Mouse (Mus musculus) midbrain, embryonic 14.5 days (tissue): Measurements from ENCODE around the gene Rplp2. TPM values are rescaled to one million over a fixed set of nuclear protein-coding genes. Genes with fewer than 3 reads are reported as not detected.

Source experiments
- ATAC-seq: fragments of 200-750 bp; cut with Nextera tagmentation; 2 replicates; pipeline ENCODE4 v1.8.0; 2017; ENCODE audit warnings: moderate number of reproducible peaks, moderate library complexity; ENCODE audit not compliant: low FRiP score, low TSS enrichment
- DNase-seq: peaks from one replicate; pipeline ENCODE4 v3.0.0-alpha.2; 2015
- H3K27ac ChIP-seq: fragments of 300-500 bp; sonication (generic); replicated peaks from 2 replicates; pipeline ENCODE4 v1.5.1; 2014; ENCODE audit warnings: mild to moderate bottlenecking, low read depth, low read length, moderate library complexity
- H3K27me3 ChIP-seq: fragments of 300-500 bp; sonication (generic); 2 replicates; pipeline ENCODE4 v1.6.1; 2014; ENCODE audit warnings: low read length, control low read depth, mixed read lengths; ENCODE audit not compliant: control insufficient read depth, insufficient read depth
- H3K36me3 ChIP-seq: fragments of 300-500 bp; sonication (generic); 2 replicates; pipeline ENCODE4 v1.6.1; 2014; ENCODE audit warnings: low read length, control low read depth; ENCODE audit not compliant: control insufficient read depth, insufficient read depth
- H3K4me1 ChIP-seq: fragments of 300-500 bp; sonication (generic); 2 replicates; pipeline ENCODE4 v1.6.1; 2014; ENCODE audit warnings: mild to moderate bottlenecking, antibody characterized with exemption, low read length, control low read depth; ENCODE audit not compliant: control insufficient read depth, insufficient read depth
- H3K4me2 ChIP-seq: fragments of 300-500 bp; sonication (generic); 2 replicates; pipeline ENCODE4 v1.6.1; 2014; ENCODE audit warnings: mild to moderate bottlenecking, low read length, moderate library complexity
- H3K4me3 ChIP-seq: fragments of 300-500 bp; sonication (generic); replicated peaks from 2 replicates; pipeline ENCODE4 v1.5.1; 2014; ENCODE audit warnings: low read depth, low read length
- H3K9ac ChIP-seq: fragments of 300-500 bp; sonication (generic); replicated peaks from 2 replicates; pipeline ENCODE4 v1.6.1; 2014; ENCODE audit warnings: mild to moderate bottlenecking, low read length, moderate library complexity
- H3K9me3 ChIP-seq: fragments of 300-500 bp; sonication (generic); 2 replicates; pipeline ENCODE4 v1.6.1; 2016; ENCODE audit warnings: low read length, control low read depth, mixed read lengths; ENCODE audit not compliant: control insufficient read depth
- WGBS: fragments of 180-500 bp; shearing (Covaris S2); extraction: QIAGEN DNeasy Blood & Tissue Kit; methylation state at CpG from one replicate; pipeline ENCODE4 v1.1.7; 2014; 5-methylcytosine and 5-hydroxymethylcytosine counted together
- polyA plus RNA-seq: library from polyadenylated mRNA; unstranded; fragments of >200 nt; fragmentation: Nextera tagmentation; extraction: Ambion mirVana; gene quantifications from 2 replicates; pipeline ENCODE4 v1.2.1, GENCODE M21; 2014

Rplp2 gene
- polyA plus RNA-seq, 1 experiment from 2014 or later = 772 TPM

DNA sequence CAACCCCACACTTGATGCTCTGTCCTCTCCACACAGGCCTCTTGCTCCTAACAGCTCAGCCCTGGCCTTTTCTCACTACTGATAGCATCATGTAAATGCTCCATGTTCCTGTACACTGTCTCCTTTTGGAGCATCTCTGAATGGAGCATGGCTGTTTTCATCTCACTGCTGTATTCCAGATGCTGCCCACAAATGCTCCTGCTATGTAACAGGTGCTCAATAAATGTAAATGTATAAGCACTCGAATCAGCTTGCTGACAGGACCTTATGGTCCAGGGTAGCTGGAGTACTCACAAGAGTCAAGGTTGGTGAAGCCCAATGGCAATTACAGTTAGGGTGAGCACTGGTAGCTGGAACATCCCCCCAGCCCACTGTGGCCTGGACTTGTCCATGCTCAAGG is 24.1 kb downstream of the Rplp2 start:
- no peak overlapping the region for H3K9ac ChIP-seq
- peaks cover 44% of the 10 kb centered on the region for H3K4me1 ChIP-seq
- no peaks in the 10 kb centered on the region for H3K9me3 ChIP-seq
- peaks cover 29% of the 10 kb centered on the region for H3K36me3 ChIP-seq
- peaks cover 18% of the 10 kb centered on the region for H3K27me3 ChIP-seq
- ATAC-seq = no peak
- H3K27ac ChIP-seq = no peak overlapping the region
- WGBS = 89% methylated on average over 1 of the region's 1 CpGs
- H3K4me3 ChIP-seq = no peak overlapping the region
- no peak for DNase-seq
- H3K4me2 ChIP-seq = no peak overlapping the region

DNA sequence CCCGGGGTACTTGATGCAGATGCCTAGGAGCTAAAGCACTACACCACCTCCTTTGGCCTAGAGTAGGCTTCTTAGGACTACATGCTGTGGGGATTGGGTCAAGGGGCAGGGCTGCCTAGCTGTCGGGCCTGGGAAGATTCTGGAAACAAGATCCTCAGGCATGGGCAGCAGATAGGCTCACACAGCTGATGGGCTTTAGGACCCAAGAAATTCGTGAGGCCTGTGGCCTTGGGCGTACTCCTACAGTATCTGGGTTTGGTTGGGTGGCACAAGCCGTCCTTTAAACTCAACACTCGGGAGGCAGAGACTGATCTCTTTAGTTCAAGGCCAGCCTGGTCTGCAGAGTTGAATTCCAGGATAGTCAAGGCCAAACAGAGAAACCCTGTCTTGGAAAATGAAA is 25.1 kb downstream of the Rplp2 start:
- no peak overlapping the region for H3K27ac ChIP-seq
- DNase-seq (no peak), ATAC-seq (no peak)
- H3K9me3 ChIP-seq = no peaks in the 10 kb centered on the region
- H3K4me2 ChIP-seq = no peak overlapping the region
- WGBS = 82% methylated on average over 6 of the region's 6 CpGs
- H3K4me3 ChIP-seq = no peak overlapping the region
- no peak overlapping the region for H3K9ac ChIP-seq
- H3K4me1 ChIP-seq = peaks cover 39% of the 10 kb centered on the region
- peaks cover 11% of the 10 kb centered on the region for H3K27me3 ChIP-seq
- H3K36me3 ChIP-seq = peaks cover 29% of the 10 kb centered on the region

DNA sequence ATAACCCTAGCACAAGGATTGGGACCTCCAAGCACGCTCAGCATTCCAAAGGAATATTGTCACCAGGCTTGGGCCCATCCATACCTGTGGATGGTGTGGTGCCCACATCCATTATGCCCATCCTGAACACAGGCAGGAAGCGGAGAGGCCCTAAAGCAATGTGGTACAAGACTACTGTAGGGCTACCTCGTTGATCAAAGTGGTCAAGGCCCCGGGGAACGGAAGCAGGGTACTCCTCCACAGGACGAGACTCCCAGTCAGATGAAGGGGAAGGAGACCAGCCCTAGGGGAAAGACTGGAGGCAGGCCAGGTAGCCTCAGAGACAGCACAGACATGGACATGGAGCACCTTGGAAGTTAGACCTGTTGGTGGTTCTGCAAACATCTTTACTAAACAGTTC is 25.6 kb downstream of the Rplp2 start:
- no peaks in the 10 kb centered on the region for H3K9me3 ChIP-seq
- H3K4me1 ChIP-seq = peaks cover 34% of the 10 kb centered on the region
- ATAC-seq (no peak), DNase-seq (no peak)
- H3K36me3 ChIP-seq = peaks cover 29% of the 10 kb centered on the region
- WGBS = 89% methylated on average over 6 of the region's 6 CpGs
- no peak overlapping the region for H3K4me3 ChIP-seq
- H3K27ac ChIP-seq = no peak overlapping the region
- H3K27me3 ChIP-seq = peaks cover 10% of the 10 kb centered on the region
- H3K4me2 ChIP-seq = no peak overlapping the region
- H3K9ac ChIP-seq = no peak overlapping the region

DNA sequence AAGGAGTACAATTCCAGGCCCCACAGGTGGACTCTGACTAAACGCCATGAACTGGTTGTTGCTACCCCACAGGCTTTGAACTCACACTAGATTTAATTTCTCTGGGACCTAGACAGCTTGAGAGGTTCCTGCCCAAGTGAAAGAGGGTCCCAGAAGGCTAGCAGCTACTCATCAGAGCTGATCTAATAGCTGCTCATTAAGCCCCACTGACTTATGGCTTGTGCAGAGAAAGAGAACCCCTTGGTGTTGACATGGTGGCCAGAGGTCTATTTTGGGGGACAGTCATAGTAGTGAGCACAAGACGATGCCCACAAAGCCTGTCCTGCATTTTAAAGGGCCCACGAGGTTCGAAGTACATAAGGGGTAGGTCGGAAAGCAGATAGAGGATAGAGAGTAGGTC is 27.0 kb downstream of the Rplp2 start:
- Histone ChIP-seq H3K27ac (no peak overlapping the region), H3K4me3 (peak overlapping the region; percentile 70), H3K9me3 (no peaks in the 10 kb centered on the region), H3K4me1 (peaks cover 22% of the 10 kb centered on the region), H3K27me3 (peaks cover 10% of the 10 kb centered on the region), H3K4me2 (peak overlapping the region; percentile 93), H3K9ac (peak overlapping the region; percentile 89), H3K36me3 (peaks cover 29% of the 10 kb centered on the region)
- 13% methylated on average over 5 of the region's 5 CpGs for WGBS
- DNase-seq (no peak), ATAC-seq (no peak)

DNA sequence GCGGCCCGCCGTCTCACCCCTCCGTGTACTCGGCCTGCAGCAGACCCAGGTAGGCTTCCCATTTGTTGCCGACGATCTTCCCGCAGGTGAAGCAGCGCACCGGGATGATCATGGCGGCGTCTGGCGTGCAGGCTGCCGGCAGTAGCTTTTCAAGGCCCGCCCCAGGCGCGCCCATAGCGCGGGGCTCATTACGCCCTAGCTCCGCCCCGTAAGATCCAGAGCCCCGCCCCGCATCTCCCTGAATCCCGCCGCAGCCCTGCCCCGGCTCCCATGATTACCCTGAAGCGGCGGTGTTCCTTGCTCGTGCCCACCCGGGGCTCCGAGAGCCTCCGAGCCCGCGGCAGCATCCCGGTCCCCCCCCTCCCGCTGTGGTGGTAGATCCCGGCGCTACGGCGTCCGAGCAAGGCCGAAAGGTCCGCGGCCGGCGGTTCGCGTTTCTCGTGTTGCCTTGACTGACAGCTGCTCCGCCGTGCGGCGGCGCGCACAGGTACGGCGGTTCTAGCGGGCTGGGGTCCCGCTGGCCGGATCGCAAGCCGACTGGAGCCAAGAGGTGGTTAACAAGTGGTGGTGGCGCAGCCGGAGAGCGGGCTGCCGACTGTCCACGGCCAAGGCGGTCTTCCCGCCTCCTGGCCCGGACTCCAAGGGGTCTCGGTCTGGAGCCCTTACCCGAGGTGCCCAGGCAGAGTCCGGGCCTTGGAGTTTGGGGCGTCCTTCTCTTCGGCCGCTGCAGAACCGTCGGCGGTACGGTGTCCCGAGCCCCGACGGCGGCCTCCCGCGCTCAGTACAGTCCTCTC is 28.0 kb downstream of the Rplp2 start, which contains the start of the genes Polr2l and Tspan4:
Polr2l (minus strand) TSS at position 122 of the 794 bp plus-strand sequence.
Tspan4 (plus strand) TSS at position 230 of the 794 bp plus-strand sequence.
- Histone ChIP-seq H3K4me3 (peak within 1 kb of the TSS; percentile 70), H3K27me3 (peaks cover 10% of the 10 kb centered on the region), H3K4me2 (peak within 1 kb of the TSS; percentile 93), H3K27ac (peak within 1 kb of the TSS; percentile 92), H3K9ac (peak within 1 kb of the TSS; percentile 89), H3K36me3 (peaks cover 24% of the 10 kb centered on the region), H3K9me3 (no peaks in the 10 kb centered on the region), H3K4me1 (peaks cover 13% of the 10 kb centered on the region)
- peak; percentile 83 for ATAC-seq
- peak; percentile 93 for DNase-seq
- under 1% methylated on average over 87 of the region's 87 CpGs for WGBS

DNA sequence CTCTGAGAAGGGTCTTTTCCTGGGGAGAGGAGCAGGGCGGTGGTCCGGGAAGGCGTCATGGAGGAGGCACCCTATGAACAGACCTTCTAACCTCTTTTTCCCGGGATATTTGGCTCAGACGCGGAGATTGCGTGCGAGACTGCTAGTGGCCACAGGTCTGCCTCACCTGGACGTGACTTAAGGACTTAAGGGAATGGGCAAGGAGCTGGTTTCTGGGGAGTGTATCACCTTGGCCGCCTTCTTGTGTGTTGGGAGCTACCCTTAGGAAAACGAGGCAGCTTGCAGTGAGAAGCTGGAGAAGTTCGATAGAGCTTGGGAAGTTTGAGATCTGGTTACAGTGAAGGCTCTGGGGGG is 28.6 kb downstream of the Rplp2 start:
- no peak overlapping the region for H3K27ac ChIP-seq
- H3K36me3 ChIP-seq = peaks cover 19% of the 10 kb centered on the region
- peaks cover 13% of the 10 kb centered on the region for H3K4me1 ChIP-seq
- H3K27me3 ChIP-seq = peaks cover 10% of the 10 kb centered on the region
- peak overlapping the region; percentile 89; the same call in 1 of the 2 replicates for H3K9ac ChIP-seq
- no peak for ATAC-seq
- 3% methylated on average over 12 of the region's 12 CpGs for WGBS
- DNase-seq = no peak
- H3K4me2 ChIP-seq = peak overlapping the region; percentile 93
- no peaks in the 10 kb centered on the region for H3K9me3 ChIP-seq
- H3K4me3 ChIP-seq = peak overlapping the region; percentile 70

DNA sequence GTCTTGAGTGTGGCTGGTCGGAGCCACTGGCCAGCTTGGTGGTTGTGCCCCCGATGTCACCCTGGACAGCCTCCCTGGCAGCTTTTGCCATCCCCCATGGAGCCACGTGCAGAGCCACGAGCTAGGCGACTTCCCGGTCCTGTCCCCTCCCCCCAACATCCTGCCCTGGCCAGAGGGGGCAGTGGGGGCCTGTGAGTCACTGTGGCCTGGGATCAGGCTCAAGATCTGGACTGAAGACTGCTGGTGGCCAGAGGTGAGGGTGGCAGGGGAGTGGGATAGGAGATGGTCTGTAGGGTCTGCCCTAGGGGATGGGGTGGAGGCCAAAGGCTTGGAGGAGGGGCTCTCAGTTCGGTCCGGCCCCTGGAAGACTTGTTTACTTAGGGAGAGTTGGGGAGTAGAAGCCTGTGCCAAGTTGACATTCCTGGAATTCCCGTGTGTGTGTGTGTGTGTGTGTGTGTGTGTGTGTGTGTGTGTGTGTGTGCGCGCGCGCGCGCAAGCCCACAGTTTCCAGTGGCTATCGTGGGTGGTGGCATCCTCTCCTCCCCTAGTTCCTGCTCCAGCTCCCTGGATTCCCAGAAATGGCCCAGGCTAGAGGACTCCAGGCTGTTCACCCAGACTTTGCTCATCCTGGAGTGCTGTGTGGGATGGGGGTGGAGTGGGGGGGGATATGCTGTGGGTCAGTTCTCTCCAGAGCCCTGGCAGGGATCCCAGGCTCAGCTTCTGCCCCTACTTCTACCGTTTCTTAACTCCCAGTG is 29.2 kb downstream of the Rplp2 start:
- ATAC-seq (no peak), DNase-seq (peak; percentile 33)
- no peaks in the 10 kb centered on the region for H3K9me3 ChIP-seq
- H3K9ac ChIP-seq = no peak overlapping the region
- H3K27ac ChIP-seq = no peak overlapping the region
- H3K4me2 ChIP-seq = peak overlapping the region; percentile 93
- WGBS = 9% methylated on average over 17 of the region's 17 CpGs
- peaks cover 19% of the 10 kb centered on the region for H3K4me1 ChIP-seq
- peaks cover 12% of the 10 kb centered on the region for H3K36me3 ChIP-seq
- no peak overlapping the region for H3K4me3 ChIP-seq
- H3K27me3 ChIP-seq = peaks cover 10% of the 10 kb centered on the region

DNA sequence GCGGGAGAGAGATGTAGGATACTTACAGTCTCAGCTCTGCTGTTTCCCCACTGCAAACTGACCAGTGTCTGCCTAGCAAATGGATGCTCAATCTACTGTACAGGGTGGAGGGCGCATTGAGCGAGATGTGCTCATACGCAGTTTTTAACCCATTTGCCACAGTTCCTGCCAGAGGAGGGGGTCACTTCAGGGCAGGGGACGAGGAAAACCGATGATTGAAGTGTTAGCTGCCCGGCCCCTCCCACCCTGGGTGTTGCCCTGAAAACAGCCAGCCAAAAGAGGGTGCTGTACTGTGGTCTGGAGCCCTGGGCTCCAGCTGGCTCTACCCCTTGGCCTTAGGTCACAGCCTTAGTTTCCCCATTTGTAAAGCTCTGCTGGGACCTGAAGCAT is 29.8 kb downstream of the Rplp2 start:
- no peak overlapping the region for H3K4me3 ChIP-seq
- 25% methylated on average over 7 of the region's 7 CpGs for WGBS

More for the DNA sequence above, 29.8 kb downstream of the Rplp2 start:
- Histone ChIP-seq H3K36me3 (peaks cover 10% of the 10 kb centered on the region), H3K9ac (no peak overlapping the region), H3K27me3 (peaks cover 10% of the 10 kb centered on the region), H3K27ac (no peak overlapping the region), H3K4me2 (peak overlapping the region; percentile 3; the same call in 1 of the 2 replicates), H3K9me3 (no peaks in the 10 kb centered on the region), H3K4me1 (peaks cover 24% of the 10 kb centered on the region)
- ATAC-seq = no peak
- no peak for DNase-seq
